Mouse (Mus musculus): Measurements from ENCODE around the gene Hexim2.
A peak's percentile ranks its signal among the peaks of the same experiment; 100 is the strongest.

- peak; percentile 41; the same call in 1 of the 2 replicates for TF ChIP-seq POLR2A (IDR thresholded peaks at IDR 0.05; ENCODE audit: borderline replicate concordance, control insufficient read depth, low read depth, low read length)
- no peak for TF ChIP-seq CTCF (IDR thresholded peaks at IDR 0.05; ENCODE audit: control insufficient read depth, insufficient read depth, low read length)
These were observed 30.8 kb upstream of the Hexim2 start, which contains the start of the genes Plcd3 and Acbd4 for GRCm38 (mm10) chr11:103101481-103101865.

Measured in bone marrow, adult 2 months (tissue).